In genomic region chr9:40224289-40224688, GRCm38 (mm10) we compare ENCODE assay signal across 24 mouse cellular contexts. TPM values are rescaled to one million over a fixed set of nuclear protein-coding genes. Genes with fewer than 3 reads are reported as not detected.
DNase-seq lines count a peak whose midpoint lies in the region; TF ChIP-seq lines count a peak whose summit lies in the region.
"Had no signal": no experiment of that assay in that cellular context is flagged by ENCODE, and none has a peak within 500 bp of the region (broad histone marks: within the 10 kb centered on the region; RNA-seq: fewer than 3 reads in every experiment).

No protein-coding gene starts in this region.

- H3K4me3 ChIP-seq in layer of hippocampus, adult 2 months, result no peak overlapping the region
- H3K4me3 ChIP-seq in E14TG2a.4 (replicated peaks; ENCODE audit: low read length), result no peak overlapping the region
- no peak overlapping the region for H3K4me3 ChIP-seq in cortical plate, adult 2 months (ENCODE audit: insufficient read depth, low read length)
- H3K4me3 ChIP-seq: embryonic facial prominence, embryonic 15.5 days; heart, embryonic 13.5 days; limb, embryonic 10.5 days; liver, embryonic 12.5 days had no signal

- peaks cover 82% of the 10 kb centered on the region for H3K36me3 ChIP-seq in E14TG2a.4 (ENCODE audit: insufficient read depth, low read length)
- H3K36me3 ChIP-seq: embryonic facial prominence, embryonic 15.5 days; heart, embryonic 13.5 days; limb, embryonic 10.5 days; liver, embryonic 12.5 days had no signal

- H3K9me3 ChIP-seq in E14TG2a.4 (ENCODE audit: low read length), result no peaks in the 10 kb centered on the region
- H3K9me3 ChIP-seq: embryonic facial prominence, embryonic 15.5 days; heart, embryonic 13.5 days; limb, embryonic 10.5 days; liver, embryonic 12.5 days had no signal

- no peak overlapping the region for H3K27ac ChIP-seq in layer of hippocampus, adult 2 months
- no peak overlapping the region for H3K27ac ChIP-seq in cortical plate, adult 2 months (ENCODE audit: insufficient read depth, low read length)
- H3K27ac ChIP-seq: embryonic facial prominence, embryonic 15.5 days; heart, embryonic 13.5 days; limb, embryonic 10.5 days; liver, embryonic 12.5 days had no signal

- peaks cover 77% of the 10 kb centered on the region for H3K4me1 ChIP-seq in E14TG2a.4 (replicated peaks; ENCODE audit: low read depth, low read length)
- no peaks in the 10 kb centered on the region for H3K4me1 ChIP-seq in cortical plate, adult 2 months (ENCODE audit: control insufficient read depth, insufficient read depth, low read length)
- H3K4me1 ChIP-seq: embryonic facial prominence, embryonic 15.5 days; heart, embryonic 13.5 days; limb, embryonic 10.5 days; liver, embryonic 12.5 days had no signal

- peak; percentile 5 for DNase-seq in cerebellum, adult 8-10 months
- DNase-seq in cerebellum, adult 18-20 months, result no peak
- DNase-seq in layer of hippocampus, adult 2 months (ENCODE audit: low spot score in 2 of 2), result no peak
- DNase-seq in layer of hippocampus, adult 11-12 months (ENCODE audit: low spot score), result no peak
- no peak for DNase-seq in gastrocnemius, postnatal 36 days
- DNase-seq in heart, adult 18-20 months, result no peak
- DNase-seq: cerebellum, adult 9-11 months; embryo, embryonic 11 days; heart, postnatal 4 days; kidney, adult 9 months; kidney, postnatal 4 days; thymus, postnatal 25 days had no signal

- intact Hi-C loops in gastrocnemius, postnatal 36 days (cut with DNase I), result loop anchor here (1.0 kb wide), 1 partner anchor 107 kb away; no protein-coding TSS in a partner anchor

- no peak for TF ChIP-seq POLR2A in cortical plate, adult 2 months (IDR thresholded peaks at IDR 0.05; ENCODE audit: extremely low read depth, insufficient read depth, low read length)

- peak; percentile 81 for TF ChIP-seq CTCF in layer of hippocampus, adult 2 months (conservative IDR thresholded peaks at IDR 0.05)
- peak; percentile 45; the same call in 1 of the 2 replicates for TF ChIP-seq CTCF in E14TG2a.4 (conservative IDR thresholded peaks at IDR 0.05; ENCODE audit: low read length)
- TF ChIP-seq CTCF in cortical plate, adult 2 months (IDR thresholded peaks at IDR 0.05; ENCODE audit: extremely low read depth, insufficient read depth, low read length), result peak; percentile 31

- no peaks in the 10 kb centered on the region for H3K27me3 ChIP-seq in E14TG2a.4 (ENCODE audit: insufficient read depth, low read length)
- H3K27me3 ChIP-seq: heart, embryonic 13.5 days; liver, embryonic 12.5 days had no signal

RNA-seq across cellular contexts. Expression of gene Zfp202, which starts 32.2 kb away (rescaled TPM):
- total RNA-seq in layer of hippocampus, adult 2 months (2021), result 1 to 10 TPM; 3.2 to 4.4 TPM
- 2.8 and 3.1 TPM in 2 replicates for polyA plus RNA-seq in cortical plate, adult 2 months (2012; rRNA removed)
- 1 to 10 TPM; 1.4 to 1.6 TPM for total RNA-seq in gastrocnemius, postnatal 36 days (2021)
- 1 to 10 TPM; 2.5 to 2.7 TPM for total RNA-seq in heart, adult 18-20 months (2021)

RNA-seq across cellular contexts. Expression of gene Olfr986, which starts 43.6 kb away (rescaled TPM):
- total RNA-seq in layer of hippocampus, adult 2 months (2021), result not detected
- not detected in 2 replicates for polyA plus RNA-seq in cortical plate, adult 2 months (2012; rRNA removed)
- total RNA-seq in gastrocnemius, postnatal 36 days (2021), result not detected
- not detected for total RNA-seq in heart, adult 18-20 months (2021)
- total RNA-seq: adrenal gland, adult 18-20 months; gastrocnemius, postnatal 4 days; heart, postnatal 4 days had no signal
- polyA plus RNA-seq: embryonic facial prominence, embryonic 15.5 days; forebrain, embryonic 11.5 days; limb, embryonic 10.5 days; liver, embryonic 12.5 days; lung, embryonic 16.5 days; neural tube, embryonic 14.5 days; testis, adult 2 months had no signal

RNA-seq across cellular contexts. Expression of gene Scn3b, which starts 44.7 kb away (rescaled TPM):
- total RNA-seq in layer of hippocampus, adult 2 months (2021), result 100 to 1,000 TPM; 254 to 266 TPM
- polyA plus RNA-seq in cortical plate, adult 2 months (2012; rRNA removed), result 50.5 and 66.4 TPM in 2 replicates
- 1 to 10 TPM; 2.1 to 2.3 TPM for total RNA-seq in gastrocnemius, postnatal 36 days (2021)
- 1 to 10 TPM in 1 of 2 experiments, under 1 TPM in 1; 0.79 to 1.6 TPM for total RNA-seq in heart, adult 18-20 months (2021)

Comparison
In these comparisons a context has a peak if more than half of its experiments do, and no peak if none do; other contexts are left out.
1. CTCF ChIP-seq: peak in every context shown above with its lines; median percentile 81 in layer of hippocampus, adult 2 months; 45 in E14TG2a.4; 31 in cortical plate, adult 2 months.
2. RNA of gene Scn3b, which starts 44.7 kb away (total RNA-seq): 254 to 266 TPM in layer of hippocampus, adult 2 months; 2.1 to 2.3 TPM in gastrocnemius, postnatal 36 days and 0.79 to 1.6 TPM in heart, adult 18-20 months; every median in the first group is over 10 times any median in the second.